16 mouse cellular contexts compared by ENCODE assay signal in genomic region chr6:18459657-18460056, GRCm38 (mm10). TPM values are rescaled to one million over a fixed set of nuclear protein-coding genes. Genes with fewer than 3 reads are reported as not detected.
"Had no signal": no experiment of that assay in that cellular context is flagged by ENCODE, and none has a peak within 500 bp of the region (broad histone marks: within the 10 kb centered on the region; RNA-seq: fewer than 3 reads in every experiment).

No protein-coding gene starts in this region.

- H3K27ac ChIP-seq: kidney, embryonic 15.5 days; limb, embryonic 10.5 days; liver, embryonic 15.5 days; midbrain, embryonic 13.5 days; neural tube, embryonic 12.5 days; stomach, embryonic 15.5 days had no signal

- H3K4me1 ChIP-seq: kidney, embryonic 15.5 days; limb, embryonic 10.5 days; liver, embryonic 15.5 days; midbrain, embryonic 13.5 days; neural tube, embryonic 12.5 days; stomach, embryonic 15.5 days had no signal

- H3K9me3 ChIP-seq: kidney, embryonic 15.5 days; limb, embryonic 10.5 days; liver, embryonic 15.5 days; midbrain, embryonic 13.5 days; neural tube, embryonic 12.5 days; stomach, embryonic 15.5 days had no signal

- H3K36me3 ChIP-seq: kidney, embryonic 15.5 days; limb, embryonic 10.5 days; liver, embryonic 15.5 days; midbrain, embryonic 13.5 days; neural tube, embryonic 12.5 days; stomach, embryonic 15.5 days had no signal

- H3K4me2 ChIP-seq: kidney, embryonic 15.5 days; liver, embryonic 11.5 days; liver, embryonic 15.5 days; midbrain, embryonic 13.5 days; neural tube, embryonic 12.5 days; stomach, embryonic 15.5 days had no signal

- ATAC-seq: lung, postnatal 0 days; midbrain, embryonic 13.5 days had no signal

- DNase-seq: kidney, postnatal 14 days; lung, adult 2 months; lung, postnatal 36 days; thymus, adult 2 months; thymus, postnatal 25 days had no signal

- H3K27me3 ChIP-seq: kidney, embryonic 15.5 days; liver, embryonic 15.5 days; midbrain, embryonic 13.5 days; neural tube, embryonic 12.5 days; stomach, embryonic 15.5 days had no signal

- H3K9ac ChIP-seq: kidney, embryonic 15.5 days; liver, embryonic 15.5 days; midbrain, embryonic 13.5 days; neural tube, embryonic 12.5 days; stomach, embryonic 15.5 days had no signal

- H3K4me3 ChIP-seq: kidney, embryonic 15.5 days; limb, embryonic 10.5 days; liver, embryonic 15.5 days; midbrain, embryonic 13.5 days; neural tube, embryonic 12.5 days; stomach, embryonic 15.5 days had no signal

RNA-seq across cellular contexts. Expression of gene Cttnbp2, which starts 55.0 kb away (rescaled TPM):
- total RNA-seq: megakaryocyte progenitor cell, adult 5-6 weeks; monocyte, adult 5-6 weeks; neutrophil, adult 5-6 weeks had no signal
